In genomic region chr14:14904750-14905529, GRCm38 (mm10) we compare ENCODE assay signal across 9 mouse cellular contexts.
DNase-seq lines count a peak whose midpoint lies in the region; ATAC-seq and TF ChIP-seq lines count a peak whose summit lies in the region.
"Had no signal": no experiment of that assay in that cellular context is flagged by ENCODE, and none has a peak within 500 bp of the region (broad histone marks: within the 10 kb centered on the region; RNA-seq: fewer than 3 reads in every experiment).

No protein-coding gene starts in this region.

- no peaks in the 10 kb centered on the region for H3K27me3 ChIP-seq in cerebellum, adult 2 months (ENCODE audit: control insufficient read depth, insufficient read depth, low read length)
- H3K27me3 ChIP-seq in thymus, adult 2 months (ENCODE audit: control insufficient read depth, insufficient read depth, low read length) = no peaks in the 10 kb centered on the region

- no peak overlapping the region for H3K27ac ChIP-seq in cerebellum, adult 2 months (ENCODE audit: insufficient read depth, low read length)
- H3K27ac ChIP-seq in layer of hippocampus, adult 2 months = no peak overlapping the region
- no peak overlapping the region for H3K27ac ChIP-seq in thymus, adult 2 months (ENCODE audit: control insufficient read depth, insufficient read depth, low read length)

- peak; percentile 83 for DNase-seq in ES-CJ7 (ENCODE audit: low read depth, low spot score)
- peak; percentile 71 to 73 for DNase-seq in cerebellum, adult 2 months
- peak; percentile 71 for DNase-seq in forelimb bud, embryonic 11.5 days (ENCODE audit: low read depth, low spot score)
- DNase-seq in layer of hippocampus, adult 2 months (ENCODE audit: low spot score in 2 of 2) = peak; percentile 67 to 84
- DNase-seq in lung, adult 18-20 months = peak; percentile 56 to 62
- DNase-seq in thymus, adult 2 months = peak; percentile 73

- H3K36me3 ChIP-seq in thymus, adult 2 months (ENCODE audit: control insufficient read depth, insufficient read depth, low read length) = no peaks in the 10 kb centered on the region

- H3K4me1 ChIP-seq in cerebellum, adult 2 months (ENCODE audit: control insufficient read depth, insufficient read depth, low read length) = no peaks in the 10 kb centered on the region
- H3K4me1 ChIP-seq in thymus, adult 2 months (replicated peaks; ENCODE audit: control insufficient read depth, insufficient read depth, low read length) = no peaks in the 10 kb centered on the region

- peak; percentile 100 for ATAC-seq in hematopoietic stem cell, adult 5-6 weeks (replicated peaks in 1 of 2; ENCODE audit: insufficient read depth in 1 of 2, low FRiP score in 2 of 2, low TSS enrichment in 1 of 2, low read depth in 1 of 2, poor library complexity in 2 of 2, severe bottlenecking in 2 of 2)
- peak; percentile 90 for ATAC-seq in neutrophil, adult 5-6 weeks (ENCODE audit: extremely low read depth, insufficient number of reproducible peaks, low FRiP score, poor library complexity, severe bottlenecking)

- 13% methylated on average over 9 of the region's 9 CpGs for WGBS in cerebellum, adult 2 months
- 10% methylated on average over 9 of the region's 9 CpGs for WGBS in thymus, adult 2 months

- no peak for TF ChIP-seq POLR2A in cerebellum, adult 2 months (IDR thresholded peaks at IDR 0.05; ENCODE audit: borderline replicate concordance, insufficient read depth, low read length)
- TF ChIP-seq POLR2A in thymus, adult 2 months (IDR thresholded peaks at IDR 0.05; ENCODE audit: control insufficient read depth, extremely low read depth, insufficient read depth, low read length, poor library complexity) = no peak

- peak; percentile 85 for TF ChIP-seq CTCF in cerebellum, adult 2 months (IDR thresholded peaks at IDR 0.05; ENCODE audit: borderline replicate concordance, insufficient read depth, low read depth, low read length)
- TF ChIP-seq CTCF in layer of hippocampus, adult 2 months (conservative IDR thresholded peaks at IDR 0.05) = peak; percentile 85
- TF ChIP-seq CTCF in thymus, adult 2 months (IDR thresholded peaks at IDR 0.05; ENCODE audit: borderline replicate concordance, control insufficient read depth, extremely low read depth, insufficient read depth, low read length, poor library complexity) = peak; percentile 68; the same call in 1 of the 2 replicates

- H3K4me3 ChIP-seq in cerebellum, adult 2 months (replicated peaks; ENCODE audit: insufficient read depth, low read depth, low read length) = peak overlapping the region; percentile 23
- H3K4me3 ChIP-seq in layer of hippocampus, adult 2 months = peak overlapping the region; percentile 32; the same call in 1 of the 2 replicates
- H3K4me3 ChIP-seq in thymus, adult 2 months (ENCODE audit: control insufficient read depth, insufficient read depth, low read length) = peak overlapping the region; percentile 10; the same call in 1 of the 2 replicates
- H3K4me3 ChIP-seq: erythroblast, embryonic 14.5 days had no signal
